Mouse (Mus musculus) fibroblast of lung, adult 2 months (primary cell): ENCODE measurements around the gene Atoh7.
A peak's percentile ranks its signal among the peaks of the same experiment; 100 is the strongest.
"Not testable (repeated sequence)": the region's sequence is repeated elsewhere in the genome, so short reads cannot be mapped to it uniquely, and the experiment has no call there.

Experiments used
- DNase-seq: peaks from one replicate; pipeline ENCODE4 v3.0.0-alpha.2; 2011; ENCODE audit warnings: low read depth

The Atoh7 gene

DNA sequence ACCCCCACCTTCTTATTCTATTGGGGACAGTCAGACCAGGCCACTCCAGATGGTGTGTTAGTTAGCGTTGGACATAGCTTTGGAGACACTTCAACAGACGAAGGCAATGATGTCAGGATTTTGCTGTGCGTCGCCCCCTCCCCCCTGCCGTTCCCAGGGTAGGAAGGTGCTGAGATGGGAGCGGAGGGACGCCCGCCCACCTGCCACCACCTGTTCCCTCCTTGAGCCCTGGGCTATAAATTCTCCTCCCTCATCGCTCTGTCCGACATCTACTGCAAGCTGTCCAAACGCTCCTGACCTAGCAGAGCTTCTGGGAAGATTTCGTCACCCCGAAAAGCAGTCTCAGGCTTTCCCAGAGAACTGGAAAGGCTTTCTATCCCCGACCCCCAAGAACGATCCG lies at the start of gene Atoh7:
Gene Atoh7, plus strand, starts transcription at position 131 of the 400 bp plus-strand sequence.
- DNase-seq = no peak

GRCm38 (mm10) chr10:63051267-63051666 lies 48.2 kb upstream of the Atoh7 start:
- no peak for DNase-seq

- DNase-seq = no peak
Observed at GRCm38 (mm10) chr10:63052011-63052410, 47.4 kb upstream of the Atoh7 start.

DNA sequence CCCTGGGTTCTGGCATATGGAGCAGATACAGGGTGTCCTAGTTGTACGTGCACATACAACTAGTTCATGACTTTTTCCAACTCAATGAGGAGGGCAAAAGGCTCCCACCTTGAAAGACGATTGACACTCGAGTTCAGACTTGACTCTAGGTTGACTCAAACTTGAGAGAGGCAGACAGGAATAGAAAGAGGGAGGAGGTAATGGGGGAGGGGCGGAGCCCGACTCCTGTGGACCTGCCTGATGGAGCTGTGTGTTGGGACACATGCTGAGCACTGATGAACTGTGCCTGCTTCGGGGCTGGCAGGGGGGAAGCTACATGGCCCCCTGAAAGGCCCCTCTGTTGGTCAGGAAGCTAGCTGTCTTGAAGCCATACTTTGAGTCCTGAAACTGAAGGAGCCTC lies 46.4 kb upstream of the Atoh7 start:
- DNase-seq = no peak

GRCm38 (mm10) chr10:63054071-63054470 lies 45.4 kb upstream of the Atoh7 start:
- DNase-seq = not testable (repeated sequence)

DNA sequence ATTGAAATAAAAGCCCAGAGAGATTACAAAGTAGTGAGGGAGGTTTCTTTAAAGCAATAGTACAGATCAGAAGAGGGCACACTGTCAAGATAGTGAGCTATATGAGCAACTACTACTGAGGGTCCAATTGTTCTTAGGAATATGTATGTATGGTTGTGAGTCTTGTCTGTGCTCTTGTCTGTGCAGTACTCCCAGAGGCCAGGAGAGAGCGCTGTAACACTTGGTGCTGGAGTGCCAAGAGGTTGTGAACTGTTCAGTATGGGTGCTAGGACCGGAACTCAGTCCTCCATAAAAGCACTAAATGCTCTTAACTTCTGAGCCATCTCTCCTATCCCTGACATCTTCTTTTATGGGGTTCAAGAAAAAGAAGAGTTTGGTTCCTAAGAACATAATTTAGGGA lies 44.9 kb upstream of the Atoh7 start:
- no peak for DNase-seq

GRCm38 (mm10) chr10:63056966-63057750 lies 42.3 kb upstream of the Atoh7 start:
- no peak for DNase-seq

- DNase-seq = peak; percentile 8
Observed at GRCm38 (mm10) chr10:63059862-63060261, 39.6 kb upstream of the Atoh7 start, which contains the start of gene Pbld1. Pbld1 (plus strand) TSS chr10:63060162.

DNA sequence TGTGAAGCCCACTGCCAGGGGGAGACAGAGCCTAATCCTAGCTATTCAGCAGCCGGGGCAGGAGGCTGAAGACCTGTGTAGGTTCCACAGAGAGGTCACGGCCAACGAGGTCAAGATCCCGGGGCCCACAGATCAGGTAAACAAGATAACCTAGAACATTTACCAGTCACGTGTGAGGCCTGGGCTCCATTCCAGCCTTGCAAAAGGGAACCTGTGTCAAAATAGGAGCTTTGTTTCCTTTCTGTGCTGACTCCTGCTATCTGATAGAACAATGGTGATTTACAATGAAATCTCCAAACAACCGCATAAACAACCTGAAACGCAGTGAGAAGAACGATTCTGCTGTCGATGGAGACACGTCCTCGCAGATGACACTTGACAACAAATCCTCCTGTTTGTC lies 39.0 kb upstream of the Atoh7 start:
- DNase-seq = no peak

GRCm38 (mm10) chr10:63061266-63061665 lies 38.2 kb upstream of the Atoh7 start:
- no peak for DNase-seq

DNA sequence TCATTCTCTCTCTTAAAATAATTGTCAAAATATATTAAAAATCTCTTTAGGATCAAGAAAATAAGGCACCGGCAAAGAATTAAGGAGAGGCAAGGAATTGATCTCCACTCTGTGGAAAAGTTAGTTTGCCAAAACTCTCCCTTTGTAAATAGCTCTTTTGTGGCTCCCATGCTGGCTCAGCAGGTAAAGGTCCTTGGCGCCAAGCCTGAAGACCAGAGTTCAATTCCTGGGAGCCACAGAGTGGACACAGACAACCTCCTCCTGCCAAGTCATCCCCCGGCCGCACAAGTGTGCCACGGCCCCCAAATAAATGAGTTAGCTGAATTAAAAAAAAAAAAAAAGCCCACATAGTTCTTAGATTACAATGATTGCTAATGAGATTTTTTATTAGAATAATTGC lies 36.8 kb upstream of the Atoh7 start:
- no peak for DNase-seq

DNA sequence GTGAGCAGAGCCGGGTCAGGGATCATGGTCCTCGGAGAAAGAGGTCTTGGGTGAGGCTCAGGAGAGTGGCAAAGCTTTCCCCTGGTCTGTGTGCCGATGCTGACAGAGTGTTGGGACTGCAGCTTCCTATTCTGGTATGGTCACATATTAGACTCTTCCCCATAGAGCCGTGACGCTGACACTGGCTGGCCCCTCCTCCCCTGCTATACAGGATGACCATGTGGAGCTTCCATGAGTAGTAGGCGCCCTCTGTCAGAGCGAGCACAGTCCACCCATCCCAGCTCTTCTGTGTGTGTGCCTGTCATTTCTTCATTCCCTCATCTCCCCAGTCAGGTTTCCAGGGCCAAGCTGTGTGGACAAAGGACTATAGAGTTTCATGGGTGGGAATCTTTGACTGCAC lies 36.1 kb upstream of the Atoh7 start:
- no peak for DNase-seq

DNA sequence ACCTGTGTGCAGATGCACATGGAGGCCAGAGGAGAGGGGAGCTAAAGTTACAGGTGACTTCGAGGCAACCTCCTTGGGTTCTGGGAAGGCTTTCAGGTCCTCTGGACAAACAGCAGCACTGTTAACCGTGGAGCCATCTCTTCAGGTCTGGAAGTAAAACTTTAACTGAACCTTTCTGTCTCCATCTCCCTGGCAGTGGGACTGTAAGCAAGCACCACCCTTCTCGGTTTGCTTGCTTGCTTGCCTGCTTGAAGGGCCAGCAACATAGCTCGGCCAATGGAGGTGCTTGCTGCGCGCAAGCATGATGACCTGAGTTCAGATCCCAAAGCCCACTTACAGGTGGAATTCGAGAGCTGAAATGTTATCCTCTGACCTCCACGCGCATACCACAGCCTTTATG lies 34.9 kb upstream of the Atoh7 start:
- DNase-seq = no peak

DNA sequence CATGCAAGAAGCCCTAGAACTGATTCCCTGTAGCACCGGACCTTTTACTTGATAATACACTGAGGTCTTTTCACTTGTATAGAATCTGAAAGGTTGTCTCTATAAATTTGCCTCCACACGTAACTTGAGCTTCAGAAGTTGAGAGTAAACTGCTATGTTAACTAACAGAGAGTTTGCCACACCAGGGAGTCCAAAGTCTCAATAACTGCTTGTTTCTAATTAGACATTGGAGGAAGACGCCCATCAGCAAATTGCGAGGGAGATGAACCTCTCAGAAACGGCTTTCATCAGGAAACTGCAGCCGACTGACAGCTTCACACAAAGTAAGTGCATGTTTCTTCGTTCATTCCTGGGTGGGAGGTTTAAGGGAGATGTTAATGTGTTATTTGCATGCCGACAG lies 33.9 kb upstream of the Atoh7 start:
- DNase-seq = no peak

- DNase-seq = peak; percentile 44
Observed at GRCm38 (mm10) chr10:63065988-63066387, 33.5 kb upstream of the Atoh7 start.

GRCm38 (mm10) chr10:63086304-63086703 lies 13.1 kb upstream of the Atoh7 start:
- DNase-seq = no peak

GRCm38 (mm10) chr10:63089103-63089757 lies 10.2 kb upstream of the Atoh7 start:
- no peak for DNase-seq

GRCm38 (mm10) chr10:63089758-63090571 lies 9.5 kb upstream of the Atoh7 start:
- no peak for DNase-seq

- DNase-seq = no peak
Observed at GRCm38 (mm10) chr10:63091915-63092314, 7.5 kb upstream of the Atoh7 start.

- no peak for DNase-seq
Observed at GRCm38 (mm10) chr10:63092616-63093550, 6.6 kb upstream of the Atoh7 start.

- no peak for DNase-seq
Observed at GRCm38 (mm10) chr10:63096757-63097156, 2.7 kb upstream of the Atoh7 start.

GRCm38 (mm10) chr10:63098191-63098590 lies 1.3 kb upstream of the Atoh7 start:
- DNase-seq = no peak
